Mouse (Mus musculus): ENCODE results near the gene Rdh16f1. TPM values are rescaled to one million over a fixed set of nuclear protein-coding genes. Genes with fewer than 3 reads are reported as not detected.

The Rdh16f1 gene
- polyA plus RNA-seq (2015; fragmentation: Nextera tagmentation; extraction: Ambion mirVana), result not detected in 2 replicates

DNA sequence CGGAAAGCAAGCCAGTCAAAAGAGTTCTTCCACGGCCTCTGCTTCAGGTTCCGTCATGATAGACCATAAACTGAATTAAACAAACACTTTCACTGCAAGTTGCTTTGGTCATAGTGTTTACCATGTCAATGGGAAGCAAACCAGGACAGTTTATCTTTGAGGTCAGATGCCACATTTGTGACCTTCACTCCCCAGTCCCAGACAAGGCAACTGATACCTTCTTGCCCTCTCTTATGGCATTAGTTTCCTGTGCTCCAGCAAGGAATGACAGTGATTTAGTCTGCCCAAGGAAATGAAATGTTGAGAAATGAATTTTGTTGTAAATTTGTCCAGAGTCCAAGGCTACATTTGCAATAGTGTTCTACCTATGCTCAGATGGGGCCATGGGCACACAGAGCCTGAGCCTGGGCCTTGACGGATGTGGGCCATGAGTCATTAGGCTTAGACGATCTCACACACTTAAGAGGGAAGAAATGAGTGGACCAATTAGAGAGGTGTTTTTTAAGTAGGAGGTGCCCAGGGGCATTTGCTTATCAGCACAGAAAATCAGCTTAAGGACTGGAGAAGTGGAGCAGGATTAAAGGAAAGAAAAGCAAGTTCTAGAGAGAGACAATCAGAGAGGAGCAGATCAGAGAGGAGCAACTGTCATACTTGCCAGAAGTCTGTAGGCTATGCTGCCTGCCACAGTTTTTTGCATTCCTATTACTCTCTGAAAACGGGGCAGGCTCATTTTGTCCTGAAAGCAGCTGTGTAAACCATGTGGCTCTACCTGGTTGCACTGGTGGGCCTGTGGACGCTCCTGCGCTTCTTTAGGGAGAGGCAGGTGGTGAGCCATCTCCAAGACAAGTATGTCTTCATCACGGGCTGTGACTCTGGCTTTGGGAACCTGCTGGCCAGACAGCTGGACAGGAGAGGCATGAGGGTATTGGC is at the start of gene Rdh16f1, which contains the start of gene Rdh1:
TSS of gene Rdh16f1 (plus strand) at position 607 of the 930 bp plus-strand sequence.
TSS of gene Rdh1 (plus strand) at position 541 of the 930 bp plus-strand sequence.
- Histone ChIP-seq H3K9ac (no peak within 1 kb of the TSS), H3K27me3 (no peaks in the 10 kb centered on the region), H3K4me1 (replicated peaks) (no peaks in the 10 kb centered on the region), H3K36me3 (no peaks in the 10 kb centered on the region), H3K27ac (no peak within 1 kb of the TSS), H3K4me2 (no peak within 1 kb of the TSS), H3K4me3 (no peak within 1 kb of the TSS), H3K9me3 (no peaks in the 10 kb centered on the region)
- no peak for ATAC-seq (ENCODE audit: low FRiP score)
- WGBS, result 82% methylated on average over 9 of the region's 9 CpGs

DNA sequence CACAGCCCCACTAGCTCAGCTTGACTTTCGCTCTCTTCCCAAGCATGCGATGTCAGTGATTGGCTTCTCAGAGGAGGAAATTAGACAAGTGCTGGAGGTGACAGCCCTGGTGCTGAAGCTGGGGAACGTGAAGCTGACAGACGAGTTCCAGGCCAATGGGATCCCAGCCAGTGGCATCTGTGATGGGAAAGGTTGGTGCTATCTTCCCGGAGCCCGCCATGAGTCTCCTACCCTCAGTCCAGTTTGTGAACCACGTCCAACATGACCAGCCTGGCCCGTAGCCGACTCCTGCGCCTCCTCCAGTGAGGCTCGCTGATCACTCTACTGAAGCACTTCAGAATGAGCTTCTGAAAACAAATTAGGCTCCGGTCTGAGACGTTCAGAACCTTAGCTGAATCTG is 49.3 kb upstream of the Rdh16f1 start:
- H3K9me3 ChIP-seq, result no peaks in the 10 kb centered on the region
- no peaks in the 10 kb centered on the region for H3K27me3 ChIP-seq
- H3K27ac ChIP-seq, result no peak overlapping the region
- H3K4me3 ChIP-seq, result no peak overlapping the region
- H3K4me1 ChIP-seq (replicated peaks), result no peaks in the 10 kb centered on the region
- no peak overlapping the region for H3K9ac ChIP-seq
- no peaks in the 10 kb centered on the region for H3K36me3 ChIP-seq
- no peak for ATAC-seq (ENCODE audit: low FRiP score)
- no peak overlapping the region for H3K4me2 ChIP-seq
- 87% methylated on average over 13 of the region's 13 CpGs for WGBS

DNA sequence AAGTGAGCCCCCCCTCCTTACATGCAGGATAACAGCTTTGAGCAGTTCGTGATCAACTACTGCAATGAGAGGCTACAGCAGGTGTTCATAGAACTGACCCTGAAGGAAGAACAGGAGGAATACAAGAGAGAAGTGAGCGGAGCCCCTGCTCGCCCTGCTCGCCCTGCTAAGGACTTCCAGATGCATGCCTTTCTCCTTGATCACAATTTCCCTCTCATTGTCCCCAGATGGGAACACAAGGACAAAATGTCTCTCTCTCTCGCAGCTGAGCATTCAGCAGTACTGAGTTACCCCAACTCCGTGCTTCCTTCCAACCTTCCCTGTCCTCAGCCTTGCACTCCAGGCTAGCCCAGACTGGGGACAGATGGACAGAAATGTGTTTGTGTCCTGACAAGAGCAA is 46.9 kb upstream of the Rdh16f1 start:
- H3K27me3 ChIP-seq, result no peaks in the 10 kb centered on the region
- H3K4me3 ChIP-seq, result no peak overlapping the region
- no peak overlapping the region for H3K27ac ChIP-seq
- H3K4me1 ChIP-seq (replicated peaks), result no peaks in the 10 kb centered on the region
- no peaks in the 10 kb centered on the region for H3K36me3 ChIP-seq
- H3K9me3 ChIP-seq, result no peaks in the 10 kb centered on the region
- H3K4me2 ChIP-seq, result no peak overlapping the region
- no peak for ATAC-seq (ENCODE audit: low FRiP score)
- H3K9ac ChIP-seq, result no peak overlapping the region
- 81% methylated on average over 6 of the region's 6 CpGs for WGBS

DNA sequence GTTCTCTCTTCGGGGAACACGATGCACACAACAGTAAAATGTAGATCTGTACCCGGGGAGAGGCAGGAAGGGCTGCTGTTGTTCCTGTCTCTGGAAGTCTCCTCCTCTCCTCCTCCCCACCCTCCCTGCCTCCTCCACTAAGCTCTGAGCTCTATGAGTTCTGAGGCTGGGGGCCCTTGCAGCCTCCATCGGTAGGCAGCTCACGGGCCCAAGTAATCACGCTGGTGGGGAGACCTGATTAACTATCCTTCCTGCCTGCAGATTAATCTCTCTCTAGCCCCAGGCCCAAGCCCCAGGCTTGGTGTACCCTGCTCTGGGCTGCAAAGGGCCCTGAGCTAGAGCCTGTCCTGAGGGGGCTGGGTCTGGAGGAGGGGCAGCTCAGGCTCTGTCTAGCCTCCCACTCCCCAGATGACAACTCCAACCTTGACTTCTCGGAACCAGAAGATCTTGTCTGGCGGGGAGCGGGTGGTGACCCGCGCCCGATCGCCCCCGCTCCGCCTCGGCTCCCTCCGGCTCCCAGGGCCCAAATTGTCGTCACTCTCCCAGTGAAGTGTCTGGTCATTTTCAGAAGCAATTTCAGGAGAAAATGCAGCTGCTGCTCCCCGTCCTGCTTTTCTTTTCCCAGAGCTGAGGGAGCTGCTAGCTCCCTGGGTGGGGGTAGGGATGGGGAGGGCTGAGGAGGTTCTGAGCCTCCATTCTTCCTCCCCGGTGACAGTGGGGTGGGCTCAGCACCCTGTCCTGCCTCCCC is 37.7 kb upstream of the Rdh16f1 start:
- peak; percentile 55; the same call in 1 of the 2 replicates for ATAC-seq (ENCODE audit: low FRiP score)
- peak overlapping the region; percentile 44; the same call in 1 of the 2 replicates for H3K27ac ChIP-seq
- peaks cover 24% of the 10 kb centered on the region for H3K4me1 ChIP-seq (replicated peaks)
- H3K9me3 ChIP-seq, result no peaks in the 10 kb centered on the region
- H3K4me2 ChIP-seq, result peak overlapping the region; percentile 35
- H3K36me3 ChIP-seq, result no peaks in the 10 kb centered on the region
- H3K27me3 ChIP-seq, result peaks cover 15% of the 10 kb centered on the region; the same call in 1 of the 2 replicates
- H3K9ac ChIP-seq, result peak overlapping the region; percentile 49
- 0 out of 2 replicates have a peak overlapping the region, but pooled peaks have one; percentile 4 for H3K4me3 ChIP-seq
- WGBS, result 11% methylated on average over 20 of the region's 20 CpGs

DNA sequence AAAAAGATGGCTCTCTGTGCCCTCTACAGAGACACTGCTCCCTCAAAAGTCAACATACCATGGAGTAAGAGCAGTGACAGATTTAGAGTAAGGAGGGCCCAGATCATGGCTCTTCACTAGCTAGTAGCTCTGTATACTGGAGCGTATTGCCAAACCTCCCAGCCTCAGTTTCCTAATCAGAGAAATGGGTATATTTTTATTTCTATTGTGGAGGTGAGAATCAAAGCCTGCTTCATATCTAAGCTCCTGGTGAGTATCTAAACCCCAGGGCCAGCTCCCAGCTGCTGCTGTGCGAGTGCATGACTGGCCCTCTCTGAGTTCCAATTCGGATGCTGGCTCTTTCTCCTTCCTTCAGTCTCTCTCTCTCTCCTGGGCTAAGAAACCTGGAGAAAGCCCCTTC is 35.4 kb upstream of the Rdh16f1 start, which contains the start of gene Tac2:
TSS of gene Tac2 (plus strand) at position 301 of the 400 bp plus-strand sequence.
- Histone ChIP-seq H3K27ac (no peak within 1 kb of the TSS), H3K4me2 (no peak within 1 kb of the TSS), H3K9me3 (no peaks in the 10 kb centered on the region), H3K36me3 (no peaks in the 10 kb centered on the region), H3K27me3 (peaks cover 23% of the 10 kb centered on the region; the same call in 1 of the 2 replicates), H3K9ac (no peak within 1 kb of the TSS), H3K4me3 (no peak within 1 kb of the TSS), H3K4me1 (replicated peaks) (peaks cover 30% of the 10 kb centered on the region)
- 83% methylated on average over 3 of the region's 3 CpGs for WGBS
- no peak for ATAC-seq (ENCODE audit: low FRiP score)

DNA sequence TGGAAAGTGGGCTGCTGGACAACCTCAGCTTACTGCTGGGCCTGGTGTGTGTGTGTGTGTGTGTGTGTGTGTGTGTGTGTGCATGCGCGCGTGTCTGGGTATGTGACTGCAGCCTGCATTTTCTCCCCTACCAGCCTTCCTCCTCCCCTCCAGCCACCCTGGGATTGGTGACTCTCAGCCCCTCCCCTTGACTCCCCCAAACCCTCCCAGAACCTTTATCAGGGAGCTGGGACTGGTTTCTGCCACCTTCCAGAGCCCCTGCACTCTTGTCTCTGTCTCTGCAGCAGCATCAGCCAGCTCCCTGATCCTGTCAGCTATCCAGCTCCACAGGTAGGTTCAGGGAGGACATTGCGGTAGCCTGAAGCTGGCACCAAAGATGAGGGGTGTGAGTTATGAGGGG is 34.5 kb upstream of the Rdh16f1 start:
- Histone ChIP-seq H3K4me1 (replicated peaks) (peaks cover 31% of the 10 kb centered on the region), H3K36me3 (no peaks in the 10 kb centered on the region), H3K9me3 (no peaks in the 10 kb centered on the region), H3K9ac (no peak overlapping the region), H3K4me2 (no peak overlapping the region), H3K27ac (no peak overlapping the region), H3K27me3 (peaks cover 27% of the 10 kb centered on the region; the same call in 1 of the 2 replicates), H3K4me3 (no peak overlapping the region)
- no peak for ATAC-seq (ENCODE audit: low FRiP score)
- WGBS, result 90% methylated on average over 3 of the region's 4 CpGs

DNA sequence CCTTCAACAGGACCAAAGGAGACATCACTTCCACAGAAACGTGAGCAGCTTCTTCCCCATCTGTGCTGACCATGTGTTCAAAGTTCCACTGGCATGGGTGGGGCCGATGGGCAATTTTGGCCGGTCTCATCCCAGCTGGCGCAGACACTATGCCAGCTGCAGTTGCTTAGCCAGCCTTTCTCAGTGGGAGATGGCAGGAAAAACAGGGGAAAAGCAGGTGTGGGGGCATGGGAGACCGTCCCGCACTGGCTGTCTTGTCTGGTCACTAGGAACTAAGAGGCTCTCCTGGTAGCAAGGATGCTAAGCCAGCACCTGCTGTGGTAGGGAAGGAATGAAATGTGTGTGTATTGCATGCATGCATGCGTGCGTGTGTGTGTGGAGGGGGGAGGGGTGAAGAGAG is 31.1 kb upstream of the Rdh16f1 start:
- ATAC-seq (ENCODE audit: low FRiP score), result 0 out of 2 replicates have a peak, but pooled peaks have one; percentile 21

DNA sequence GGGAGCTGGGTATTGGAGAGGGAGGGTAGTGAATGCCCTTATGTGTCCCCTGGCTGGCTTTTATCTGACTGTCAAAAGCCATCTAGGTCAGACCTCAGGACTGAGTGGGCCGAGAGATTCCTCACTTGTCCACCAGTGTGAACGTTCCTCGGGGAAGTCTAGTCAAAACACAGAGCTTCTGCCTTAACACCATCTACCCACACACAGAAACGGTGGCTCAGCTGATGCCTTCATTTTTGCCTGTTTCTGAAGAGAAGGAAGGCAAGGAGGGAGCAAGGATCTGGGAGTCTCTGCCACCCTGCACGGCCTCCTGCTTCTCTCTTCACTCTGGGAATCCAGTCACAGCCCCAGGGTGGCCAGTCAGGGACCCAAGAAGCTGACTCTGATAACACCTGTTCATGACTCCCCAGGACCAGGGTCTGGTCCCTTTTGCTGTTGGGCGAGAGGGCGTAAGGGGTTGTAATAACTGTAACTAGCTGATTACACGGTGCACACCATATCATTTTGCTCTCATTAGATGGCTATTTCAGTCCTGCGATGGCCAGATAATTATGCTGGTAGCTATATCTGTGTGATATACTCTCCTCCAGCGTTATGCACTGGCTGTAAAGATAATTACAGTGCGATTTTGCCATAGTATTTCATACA is 29.2 kb upstream of the Rdh16f1 start:
- H3K36me3 ChIP-seq, result no peaks in the 10 kb centered on the region
- 61% methylated on average over 11 of the region's 11 CpGs for WGBS
- no peak overlapping the region for H3K4me2 ChIP-seq
- no peak overlapping the region for H3K4me3 ChIP-seq
- peak overlapping the region; percentile 40 for H3K27ac ChIP-seq
- H3K9ac ChIP-seq, result peak overlapping the region; percentile 24; the same call in 1 of the 2 replicates
- H3K27me3 ChIP-seq, result 0 out of 2 replicates have a peak, but pooled peaks cover 22% of the 10 kb centered on the region
- no peaks in the 10 kb centered on the region for H3K9me3 ChIP-seq
- ATAC-seq (ENCODE audit: low FRiP score), result no peak
- H3K4me1 ChIP-seq (replicated peaks), result peaks cover 21% of the 10 kb centered on the region

More for the DNA sequence above, 31.1 kb upstream of the Rdh16f1 start:
- Histone ChIP-seq H3K4me3 (no peak overlapping the region), H3K27ac (no peak overlapping the region), H3K36me3 (no peaks in the 10 kb centered on the region), H3K4me1 (replicated peaks) (peaks cover 21% of the 10 kb centered on the region), H3K27me3 (0 out of 2 replicates have a peak, but pooled peaks cover 18% of the 10 kb centered on the region), H3K9ac (no peak overlapping the region), H3K4me2 (no peak overlapping the region), H3K9me3 (no peaks in the 10 kb centered on the region)
- 77% methylated on average over 8 of the region's 8 CpGs for WGBS

DNA sequence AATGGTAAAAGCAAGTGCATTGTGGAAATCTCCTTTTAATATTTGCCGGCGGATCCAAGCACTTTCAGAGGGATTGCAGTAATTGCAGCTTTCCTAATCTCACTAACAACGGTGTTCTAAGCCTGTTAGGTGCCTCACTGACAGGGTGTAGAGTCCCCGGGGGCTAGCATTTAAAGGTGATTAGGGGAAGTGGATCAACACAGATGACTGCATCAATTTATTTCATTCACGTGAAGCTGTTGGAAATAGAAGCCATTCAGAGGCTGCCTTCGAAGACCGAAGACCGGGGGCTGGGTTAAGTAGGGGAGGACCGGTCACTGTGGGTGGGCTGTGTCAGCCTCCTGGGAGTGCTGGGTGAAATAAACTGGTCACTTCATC is 28.7 kb upstream of the Rdh16f1 start:
- H3K4me3 ChIP-seq, result no peak overlapping the region
- H3K9me3 ChIP-seq, result no peaks in the 10 kb centered on the region
- no peaks in the 10 kb centered on the region for H3K36me3 ChIP-seq
- H3K4me1 ChIP-seq (replicated peaks), result peaks cover 21% of the 10 kb centered on the region
- no peak overlapping the region for H3K4me2 ChIP-seq
- ATAC-seq (ENCODE audit: low FRiP score), result no peak
- H3K27me3 ChIP-seq, result 0 out of 2 replicates have a peak, but pooled peaks cover 17% of the 10 kb centered on the region
- 33% methylated on average over 9 of the region's 9 CpGs for WGBS
- H3K9ac ChIP-seq, result no peak overlapping the region
- H3K27ac ChIP-seq, result peak overlapping the region; percentile 40; the same call in 1 of the 2 replicates

DNA sequence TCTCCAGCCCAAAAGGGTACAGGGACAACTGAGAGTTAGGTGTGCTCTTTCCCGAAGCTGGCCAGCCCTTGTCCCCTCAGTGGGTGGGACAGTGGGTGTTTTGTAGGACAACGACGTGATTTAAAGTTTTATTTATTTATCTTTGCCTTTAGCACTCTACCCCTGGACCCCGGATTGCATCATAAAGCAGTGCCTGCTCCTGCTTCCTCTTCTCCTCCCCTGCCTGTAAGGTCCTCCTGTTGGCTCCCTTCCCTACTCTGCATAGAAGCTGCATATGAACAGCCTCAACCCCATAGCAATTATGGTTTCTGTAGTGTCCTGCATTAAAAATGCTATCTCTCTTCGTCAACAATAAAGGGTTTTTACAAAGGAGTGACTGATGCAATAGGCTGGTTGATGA is 28.2 kb upstream of the Rdh16f1 start:
- no peak overlapping the region for H3K4me3 ChIP-seq
- no peaks in the 10 kb centered on the region for H3K36me3 ChIP-seq
- no peaks in the 10 kb centered on the region for H3K9me3 ChIP-seq
- H3K4me2 ChIP-seq, result no peak overlapping the region
- ATAC-seq (ENCODE audit: low FRiP score), result no peak
- WGBS, result 43% methylated on average over 5 of the region's 5 CpGs
- 0 out of 2 replicates have a peak, but pooled peaks cover 19% of the 10 kb centered on the region for H3K27me3 ChIP-seq
- no peak overlapping the region for H3K9ac ChIP-seq
- H3K27ac ChIP-seq, result peak overlapping the region; percentile 40; the same call in 1 of the 2 replicates
- peaks cover 21% of the 10 kb centered on the region for H3K4me1 ChIP-seq (replicated peaks)

DNA sequence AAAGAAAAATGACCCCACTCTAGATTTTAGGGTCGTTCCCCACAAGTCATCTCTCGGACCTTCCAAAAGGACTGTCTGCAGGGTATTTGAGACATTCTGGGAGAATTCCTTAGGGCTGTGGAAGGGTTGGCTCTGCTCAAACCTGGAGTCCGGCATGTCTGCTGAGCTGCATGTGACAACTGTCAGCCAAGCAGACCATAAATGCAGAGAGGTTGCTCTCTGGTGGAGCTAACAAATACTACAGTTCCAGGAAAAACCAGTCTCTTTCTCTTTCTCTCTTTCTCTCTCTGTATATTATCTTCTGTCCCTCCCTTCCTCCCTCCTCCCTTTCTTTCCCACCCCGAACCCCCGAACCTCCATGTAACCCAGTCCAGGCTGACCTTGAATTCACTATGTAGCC is 25.2 kb upstream of the Rdh16f1 start:
- WGBS, result 59% methylated on average over 5 of the region's 5 CpGs
- H3K4me3 ChIP-seq, result no peak overlapping the region
- no peak overlapping the region for H3K9ac ChIP-seq
- peaks cover 18% of the 10 kb centered on the region for H3K4me1 ChIP-seq (replicated peaks)
- no peak overlapping the region for H3K4me2 ChIP-seq
- no peak for ATAC-seq (ENCODE audit: low FRiP score)
- 0 out of 2 replicates have a peak, but pooled peaks cover 12% of the 10 kb centered on the region for H3K27me3 ChIP-seq
- no peaks in the 10 kb centered on the region for H3K9me3 ChIP-seq
- no peaks in the 10 kb centered on the region for H3K36me3 ChIP-seq
- no peak overlapping the region for H3K27ac ChIP-seq
